Mouse (Mus musculus) stomach, postnatal 0 days (tissue): Measurements from ENCODE around the gene Carns1. TPM values are rescaled to one million over a fixed set of nuclear protein-coding genes. Genes with fewer than 3 reads are reported as not detected.
A peak's percentile ranks its signal among the peaks of the same experiment; 100 is the strongest.

Source experiments
- ATAC-seq: fragments of 200-750 bp; cut with Nextera tagmentation; 2 replicates; pipeline ENCODE4 v1.8.0; 2017; ENCODE audit not compliant: low FRiP score, low TSS enrichment
- DNase-seq: peaks from one replicate; pipeline ENCODE4 v3.0.0-alpha.2; 2016; ENCODE audit warnings: low spot score
- H3K27ac ChIP-seq: fragments of 300-500 bp; sonication (generic); replicated peaks from 2 replicates; pipeline ENCODE4 v1.5.1; 2014; ENCODE audit warnings: mild to moderate bottlenecking, control low read depth
- H3K27me3 ChIP-seq: fragments of 300-500 bp; sonication (generic); 2 replicates; pipeline ENCODE4 v1.6.1; 2014; ENCODE audit warnings: low read length; ENCODE audit not compliant: control insufficient read depth, insufficient read depth
- H3K36me3 ChIP-seq: fragments of 300-500 bp; sonication (generic); 2 replicates; pipeline ENCODE4 v1.6.1; 2014; ENCODE audit warnings: low read length, mixed read lengths; ENCODE audit not compliant: control insufficient read depth, insufficient read depth
- H3K4me1 ChIP-seq: fragments of 300-500 bp; sonication (generic); replicated peaks from 2 replicates; pipeline ENCODE4 v1.6.1; 2014; ENCODE audit warnings: antibody characterized with exemption; ENCODE audit not compliant: control insufficient read depth, insufficient read depth
- H3K4me2 ChIP-seq: fragments of 300-500 bp; sonication (generic); replicated peaks from 2 replicates; pipeline ENCODE4 v1.6.1; 2014; ENCODE audit warnings: low read depth, mild to moderate bottlenecking, control low read depth, moderate library complexity
- H3K4me3 ChIP-seq: fragments of 300-500 bp; sonication (generic); 2 replicates; pipeline ENCODE4 v1.5.1; 2014; ENCODE audit warnings: low read depth, low read length, control low read depth
- H3K9ac ChIP-seq: fragments of 300-500 bp; sonication (generic); 2 replicates; pipeline ENCODE4 v1.6.1; 2014; ENCODE audit warnings: mild to moderate bottlenecking, low read length, control low read depth, mixed read lengths
- H3K9me3 ChIP-seq: fragments of 300-500 bp; sonication (generic); 2 replicates; pipeline ENCODE4 v1.6.1; 2016; ENCODE audit warnings: low read length; ENCODE audit not compliant: control insufficient read depth
- CTCF ChIP-seq: IDR thresholded peaks from 2 replicates; pipeline ENCODE4 v1.5.1; 2016; ENCODE audit warnings: antibody characterized with exemption, low read depth, mild to moderate bottlenecking, moderate library complexity
- EP300 ChIP-seq: optimal IDR thresholded peaks from 2 replicates; pipeline ENCODE3; 2016; ENCODE audit warnings: antibody characterized with exemption
- WGBS: fragments of 180-500 bp; shearing (Covaris S2); extraction: QIAGEN DNeasy Blood & Tissue Kit; methylation state at CpG from one replicate; pipeline ENCODE4 v1.1.7; 2014; 5-methylcytosine and 5-hydroxymethylcytosine counted together
- polyA plus RNA-seq: library from polyadenylated mRNA; unstranded; fragments of >200 nt; fragmentation: Nextera tagmentation; extraction: Ambion mirVana; gene quantifications from 2 replicates; pipeline ENCODE4 v1.2.1, GENCODE M21; 2015

The Carns1 gene
- polyA plus RNA-seq, 1 experiment from 2014 or later, result 1.5 TPM

DNA sequence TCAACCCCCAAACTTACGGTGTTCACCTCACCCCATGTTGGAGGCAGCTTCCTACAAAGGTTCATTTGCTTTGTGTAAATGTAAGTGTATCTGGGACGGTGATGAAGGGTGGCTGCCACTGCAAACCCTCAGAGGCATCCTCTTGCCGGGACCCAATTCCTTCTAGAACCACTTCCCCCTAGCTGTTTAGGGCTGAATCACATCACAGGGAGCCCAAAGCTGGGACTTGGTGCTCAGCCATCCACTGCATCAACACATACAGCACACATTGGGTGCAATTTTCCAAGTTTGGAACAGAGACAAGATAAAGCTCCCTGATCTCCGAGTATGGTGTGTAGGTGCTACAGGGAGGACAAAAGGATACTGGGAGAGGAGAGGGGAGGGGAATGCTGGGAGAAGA lies 29.6 kb upstream of the Carns1 start:
- Histone ChIP-seq H3K4me1 (peaks cover 4% of the 10 kb centered on the region), H3K9ac (no peak overlapping the region), H3K9me3 (no peaks in the 10 kb centered on the region), H3K27me3 (no peaks in the 10 kb centered on the region; the same call in 1 of the 2 replicates), H3K4me2 (no peak overlapping the region), H3K36me3 (no peaks in the 10 kb centered on the region), H3K4me3 (no peak overlapping the region), H3K27ac (no peak overlapping the region)
- DNase-seq (no peak), ATAC-seq (no peak)
- WGBS, result 51% methylated on average over 4 of the region's 4 CpGs
- TF ChIP-seq EP300 (no peak), CTCF (peak; percentile 38)

DNA sequence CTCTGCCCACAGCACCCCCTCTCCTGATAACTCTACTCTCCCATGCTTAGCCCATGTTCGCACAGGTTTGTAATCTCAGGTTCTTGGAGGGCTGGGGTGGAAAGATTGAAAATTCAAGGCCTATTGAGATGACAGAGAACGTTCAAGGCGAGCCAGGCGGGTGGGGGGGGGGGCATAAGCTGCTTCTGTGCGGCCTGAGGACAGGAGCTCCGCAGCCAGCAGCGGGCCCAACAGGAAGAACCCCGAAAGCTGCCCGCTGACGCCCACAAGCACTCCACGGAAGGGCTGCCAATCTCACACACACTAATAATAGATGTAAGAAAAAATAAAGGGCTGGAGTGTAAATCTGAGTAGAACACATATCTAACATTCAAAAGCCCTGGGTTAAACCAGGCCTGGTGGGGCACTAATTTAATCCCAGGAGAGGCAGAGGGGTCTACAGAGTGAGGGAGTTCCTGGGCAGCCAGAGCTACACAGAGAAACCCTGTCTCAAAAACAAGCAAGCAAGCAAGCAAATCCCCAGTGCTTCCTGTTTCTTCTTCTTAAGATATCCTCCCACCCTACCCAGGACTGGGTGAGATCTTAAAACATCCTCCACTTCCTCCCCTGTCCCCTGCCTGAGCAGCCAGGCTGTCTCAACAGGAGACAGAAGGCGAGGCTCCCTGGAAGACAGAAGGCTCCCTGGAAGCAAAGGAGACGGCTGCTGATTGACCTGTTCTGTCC lies 28.5 kb upstream of the Carns1 start:
- peaks cover 4% of the 10 kb centered on the region for H3K4me1 ChIP-seq
- no peak for TF ChIP-seq CTCF
- TF ChIP-seq EP300, result no peak
- no peak overlapping the region for H3K4me3 ChIP-seq
- H3K9me3 ChIP-seq, result no peaks in the 10 kb centered on the region
- DNase-seq, result no peak
- no peak for ATAC-seq
- no peak overlapping the region for H3K27ac ChIP-seq
- no peak overlapping the region for H3K4me2 ChIP-seq
- no peak overlapping the region for H3K9ac ChIP-seq
- H3K27me3 ChIP-seq, result no peaks in the 10 kb centered on the region; the same call in 1 of the 2 replicates
- no peaks in the 10 kb centered on the region for H3K36me3 ChIP-seq
- 64% methylated on average over 13 of the region's 13 CpGs for WGBS

DNA sequence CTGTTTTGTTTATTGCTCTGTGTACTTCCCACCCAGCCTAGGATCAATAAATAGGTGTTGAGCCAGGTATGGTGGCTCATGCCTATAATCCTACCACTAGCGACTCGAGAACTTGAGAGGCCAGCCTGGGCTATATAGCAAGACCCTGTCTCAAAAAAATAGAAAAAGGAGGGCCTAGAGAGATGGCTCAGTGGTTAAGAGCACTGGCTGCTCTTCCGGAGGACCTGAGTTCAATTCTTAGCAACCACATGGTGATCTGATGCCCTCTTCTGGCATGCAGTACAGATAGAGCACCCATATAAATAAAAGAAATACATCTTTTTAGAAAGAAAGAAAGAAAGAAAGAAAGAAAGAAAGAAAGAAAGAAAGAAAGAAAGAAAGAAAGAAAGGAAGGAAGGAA lies 27.9 kb upstream of the Carns1 start:
- peaks cover 4% of the 10 kb centered on the region for H3K4me1 ChIP-seq
- H3K27me3 ChIP-seq, result no peaks in the 10 kb centered on the region; the same call in 1 of the 2 replicates
- no peak overlapping the region for H3K9ac ChIP-seq
- DNase-seq (no peak), ATAC-seq (no peak)
- no peak overlapping the region for H3K4me3 ChIP-seq
- H3K9me3 ChIP-seq, result no peaks in the 10 kb centered on the region
- no peak overlapping the region for H3K4me2 ChIP-seq
- WGBS, result 69% methylated on average over 3 of the region's 3 CpGs
- no peak for TF ChIP-seq EP300
- TF ChIP-seq CTCF, result peak; percentile 17; the same call in 1 of the 2 replicates
- no peaks in the 10 kb centered on the region for H3K36me3 ChIP-seq
- H3K27ac ChIP-seq, result no peak overlapping the region

DNA sequence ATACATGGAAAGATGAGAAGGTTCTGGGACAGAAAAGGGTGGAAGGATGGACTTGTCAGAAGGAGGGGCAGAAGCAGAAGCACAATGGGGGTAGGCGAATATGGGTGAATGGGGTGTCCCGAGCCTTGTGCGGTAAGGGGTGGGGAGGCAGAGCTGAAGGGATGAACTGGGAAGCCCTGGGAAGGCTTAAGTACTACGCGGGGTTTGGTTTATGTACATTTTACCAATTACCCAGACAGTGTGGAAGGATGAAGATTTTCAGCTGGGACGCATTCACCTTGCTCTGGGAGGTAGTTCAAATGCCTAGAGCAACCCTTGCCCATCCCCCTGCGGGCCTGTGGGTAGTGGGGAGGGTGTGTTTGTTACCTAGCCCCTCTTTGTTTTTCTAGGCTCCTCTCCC lies 26.9 kb upstream of the Carns1 start:
- no peak for DNase-seq
- Histone ChIP-seq H3K27ac (peak overlapping the region; percentile 65; the same call in 1 of the 2 replicates), H3K36me3 (no peaks in the 10 kb centered on the region), H3K4me1 (peaks cover 4% of the 10 kb centered on the region), H3K4me2 (peak overlapping the region; percentile 92), H3K4me3 (peak overlapping the region; percentile 54), H3K9me3 (no peaks in the 10 kb centered on the region), H3K9ac (peak overlapping the region; percentile 70), H3K27me3 (no peaks in the 10 kb centered on the region; the same call in 1 of the 2 replicates)
- WGBS, result 30% methylated on average over 7 of the region's 7 CpGs
- no peak for TF ChIP-seq EP300
- TF ChIP-seq CTCF, result no peak
- ATAC-seq, result no peak

DNA sequence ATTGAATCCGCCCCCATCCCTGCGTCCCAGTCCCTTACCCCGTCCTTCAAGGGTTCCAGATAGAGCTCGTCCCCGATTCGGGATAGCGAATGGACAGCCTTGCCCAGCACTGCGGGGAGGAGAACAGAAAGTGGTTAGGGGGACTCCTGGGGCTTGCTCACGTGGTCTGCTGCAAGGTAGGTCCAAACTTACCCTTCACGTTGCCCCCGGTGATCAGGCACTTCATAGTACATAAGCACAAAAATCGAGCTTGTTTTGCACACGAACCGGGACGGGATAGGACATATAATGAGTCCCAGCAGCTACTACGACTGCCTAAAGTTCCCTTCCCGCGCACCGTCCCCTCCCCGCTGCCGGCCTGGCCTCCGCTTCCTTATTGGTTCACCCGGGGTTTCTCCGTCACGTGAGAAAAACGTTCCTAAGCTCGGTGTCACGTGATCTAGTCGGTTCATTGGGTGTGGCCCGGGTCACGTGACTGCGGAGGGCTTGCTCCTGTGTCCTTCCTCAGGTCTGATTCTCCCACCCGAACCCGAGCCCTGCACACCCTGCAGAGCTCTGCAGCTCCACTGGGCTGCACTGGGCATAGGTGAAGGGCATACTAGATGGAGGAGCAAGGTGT lies 26.1 kb upstream of the Carns1 start, which contains the start of gene Rad9a:
Gene Rad9a, minus strand, starts transcription at position 372 of the 619 bp plus-strand sequence.
- peaks cover 4% of the 10 kb centered on the region for H3K36me3 ChIP-seq
- H3K4me1 ChIP-seq, result peaks cover 4% of the 10 kb centered on the region
- no peak for TF ChIP-seq EP300
- TF ChIP-seq CTCF, result 0 out of 2 replicates have a peak, but pooled peaks have one; percentile 18
- peak; percentile 79 for ATAC-seq
- H3K27ac ChIP-seq, result peak within 1 kb of the TSS; percentile 73
- no peaks in the 10 kb centered on the region; the same call in 1 of the 2 replicates for H3K27me3 ChIP-seq
- H3K4me2 ChIP-seq, result peak within 1 kb of the TSS; percentile 92
- peak; percentile 96 for DNase-seq
- no peaks in the 10 kb centered on the region for H3K9me3 ChIP-seq
- under 1% methylated on average over 34 of the region's 34 CpGs for WGBS
- H3K9ac ChIP-seq, result peak within 1 kb of the TSS; percentile 77
- peak within 1 kb of the TSS; percentile 54 for H3K4me3 ChIP-seq

DNA sequence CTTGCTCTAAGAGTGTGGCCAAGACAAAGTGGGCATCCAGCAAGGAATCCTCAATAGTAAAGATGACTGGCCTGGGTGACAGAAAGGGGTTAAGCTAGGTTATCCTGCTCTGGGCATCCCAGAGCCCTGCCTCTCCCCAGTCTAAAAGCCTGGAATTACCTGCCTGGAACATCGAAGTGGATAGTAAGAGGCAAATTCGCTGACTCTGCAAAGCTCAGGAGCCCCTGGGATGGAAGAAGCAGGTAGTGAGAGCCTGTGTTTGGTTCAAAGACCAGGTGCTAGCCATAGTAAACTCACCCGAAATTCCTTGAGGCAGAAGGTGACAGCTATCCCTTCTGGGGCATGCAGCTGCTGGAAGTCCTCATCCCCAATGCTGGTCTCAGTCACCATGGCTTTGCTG lies 21.9 kb upstream of the Carns1 start:
- H3K4me2 ChIP-seq, result no peak overlapping the region
- no peak for DNase-seq
- H3K4me3 ChIP-seq, result no peak overlapping the region
- H3K9ac ChIP-seq, result no peak overlapping the region
- H3K27ac ChIP-seq, result no peak overlapping the region
- no peak for TF ChIP-seq EP300
- TF ChIP-seq CTCF, result no peak
- no peaks in the 10 kb centered on the region for H3K27me3 ChIP-seq
- no peak for ATAC-seq
- peaks cover 23% of the 10 kb centered on the region for H3K36me3 ChIP-seq
- 53% methylated on average over 3 of the region's 3 CpGs for WGBS
- peaks cover 7% of the 10 kb centered on the region for H3K4me1 ChIP-seq
- no peaks in the 10 kb centered on the region for H3K9me3 ChIP-seq
